Mouse (Mus musculus): ENCODE data around the gene Spg11.
"Not testable (repeated sequence)": the region's sequence is repeated elsewhere in the genome, so short reads cannot be mapped to it uniquely, and the experiment has no call there.

Gene Spg11

GRCm38 (mm10) chr2:122145756-122146155 is 27.6 kb upstream of the Spg11 start:
- DNase-seq (ENCODE audit: low read depth, low spot score) = no peak

GRCm38 (mm10) chr2:122143111-122143510 is 24.9 kb upstream of the Spg11 start:
- no peak for DNase-seq (ENCODE audit: low read depth, low spot score)

DNA sequence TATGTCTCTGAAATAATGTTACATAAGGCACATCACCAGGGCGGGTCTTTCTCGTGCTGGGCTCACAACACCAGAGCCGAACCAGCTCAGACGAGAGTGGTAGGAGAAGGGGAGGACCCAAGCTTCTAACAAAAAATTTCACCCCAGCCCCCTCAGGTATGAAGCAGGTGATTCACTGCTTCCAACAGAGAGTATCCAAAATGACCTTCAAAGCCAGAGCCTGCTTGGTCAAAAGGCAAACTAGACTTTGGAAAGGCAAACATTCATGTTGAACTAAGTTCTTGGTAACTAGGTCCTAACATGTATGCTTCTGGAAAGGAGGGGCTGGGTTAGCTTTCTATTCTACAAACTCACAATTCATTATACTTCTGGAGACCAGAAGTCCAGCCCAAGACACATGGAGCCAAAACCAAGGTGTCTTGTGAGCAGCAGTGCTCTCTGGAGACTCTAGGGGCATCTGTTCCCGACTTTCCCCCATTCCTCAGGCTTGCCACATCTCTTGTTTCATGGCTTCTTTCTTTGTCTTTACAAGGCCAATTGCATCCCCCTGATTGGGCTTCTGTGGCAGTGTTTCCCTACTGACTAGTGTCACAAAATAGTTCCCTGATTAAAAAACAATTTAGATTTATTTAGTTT is 23.3 kb upstream of the Spg11 start:
- DNase-seq (ENCODE audit: low read depth, low spot score) = no peak

DNA sequence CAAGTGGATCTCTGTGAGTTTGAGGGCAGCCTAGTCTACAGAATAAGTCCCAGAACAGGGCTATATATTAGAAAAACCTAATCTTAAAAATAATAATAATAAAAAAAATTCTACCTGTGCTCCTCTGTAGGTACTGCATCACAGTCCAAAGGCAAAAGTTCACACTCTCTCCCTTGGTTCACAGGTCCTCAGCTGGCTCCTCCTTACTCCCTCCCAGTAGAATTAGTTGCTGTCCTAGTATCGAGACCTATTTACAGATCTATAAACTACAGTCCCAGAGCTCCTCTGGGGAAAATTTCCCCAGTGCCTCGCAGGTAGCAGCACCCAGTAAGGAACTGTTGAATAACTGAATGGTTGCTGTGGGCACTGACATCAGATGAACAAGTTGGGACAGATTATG is 22.6 kb upstream of the Spg11 start:
- no peak for DNase-seq (ENCODE audit: low read depth, low spot score)

- no peak for DNase-seq (ENCODE audit: low read depth, low spot score)
Measured at GRCm38 (mm10) chr2:122137839-122138465, 19.8 kb upstream of the Spg11 start.

DNA sequence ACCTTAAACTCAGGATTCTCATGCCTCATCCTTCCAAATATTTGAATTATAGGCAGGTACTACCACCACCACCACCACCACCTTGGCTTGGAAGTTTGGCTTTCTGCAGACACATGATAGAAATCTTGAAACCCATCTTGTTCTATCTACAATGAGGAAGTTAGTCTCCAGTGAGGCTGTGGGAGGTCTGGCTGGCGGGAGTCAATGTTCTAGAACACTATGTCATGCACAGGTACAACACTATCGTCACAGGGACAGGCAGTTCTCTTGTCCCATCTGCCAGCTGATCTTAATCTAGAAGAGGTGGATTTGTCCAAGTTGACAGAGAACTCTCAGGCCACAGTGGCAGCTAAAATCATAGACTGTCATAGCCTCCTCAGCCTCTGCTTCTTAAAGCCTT is 14.4 kb upstream of the Spg11 start:
- DNase-seq (ENCODE audit: low read depth, low spot score) = no peak

GRCm38 (mm10) chr2:122132078-122132477 is 13.9 kb upstream of the Spg11 start:
- DNase-seq (ENCODE audit: low read depth, low spot score) = no peak

- DNase-seq (ENCODE audit: low read depth, low spot score) = no peak
Measured at GRCm38 (mm10) chr2:122127635-122128034, 9.4 kb upstream of the Spg11 start.

- DNase-seq (ENCODE audit: low read depth, low spot score) = no peak
Measured at GRCm38 (mm10) chr2:122126765-122127347, 8.7 kb upstream of the Spg11 start.

GRCm38 (mm10) chr2:122125680-122126572 is 7.7 kb upstream of the Spg11 start:
- DNase-seq (ENCODE audit: low read depth, low spot score) = no peak

DNA sequence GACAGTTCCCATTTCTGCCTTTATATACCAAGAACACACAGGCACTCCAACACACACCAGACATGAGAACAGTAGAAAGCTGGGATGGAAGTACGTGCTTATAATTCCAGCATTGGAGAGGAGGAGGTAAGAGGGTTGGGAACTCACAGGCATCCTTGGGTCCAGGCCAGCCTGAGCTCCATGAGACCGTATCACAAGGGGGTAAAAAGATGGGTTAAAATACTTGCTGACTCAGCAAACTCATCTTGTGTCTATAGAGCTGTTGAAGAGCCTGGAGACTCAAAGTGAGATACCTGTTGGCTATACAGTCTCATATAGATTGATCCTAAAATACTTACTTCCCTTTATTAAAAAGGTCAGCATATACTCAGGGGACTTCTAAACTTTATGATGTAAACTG is 1.3 kb downstream of the Spg11 start:
- no peak for DNase-seq (ENCODE audit: low read depth, low spot score)

DNA sequence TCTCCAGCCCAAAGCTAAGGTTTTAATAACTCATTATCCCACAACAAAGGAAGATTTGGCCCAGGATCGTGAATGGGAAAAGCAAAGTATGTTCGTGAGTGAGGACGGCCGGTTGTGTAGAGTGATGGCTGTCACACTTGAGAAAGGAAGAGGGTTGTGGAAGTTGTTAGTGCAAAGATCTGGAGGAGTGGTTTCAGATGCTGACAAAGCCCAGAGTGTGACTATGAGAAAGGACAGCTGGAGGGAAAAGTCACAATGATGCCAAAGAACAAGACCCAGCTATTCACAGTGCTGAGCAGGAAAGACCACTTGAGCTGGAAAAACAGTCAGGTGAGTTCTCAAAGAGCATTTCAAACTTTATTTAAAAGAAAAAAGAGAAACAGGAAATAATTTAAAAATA is 8.5 kb downstream of the Spg11 start:
- DNase-seq (ENCODE audit: low read depth, low spot score) = no peak

DNA sequence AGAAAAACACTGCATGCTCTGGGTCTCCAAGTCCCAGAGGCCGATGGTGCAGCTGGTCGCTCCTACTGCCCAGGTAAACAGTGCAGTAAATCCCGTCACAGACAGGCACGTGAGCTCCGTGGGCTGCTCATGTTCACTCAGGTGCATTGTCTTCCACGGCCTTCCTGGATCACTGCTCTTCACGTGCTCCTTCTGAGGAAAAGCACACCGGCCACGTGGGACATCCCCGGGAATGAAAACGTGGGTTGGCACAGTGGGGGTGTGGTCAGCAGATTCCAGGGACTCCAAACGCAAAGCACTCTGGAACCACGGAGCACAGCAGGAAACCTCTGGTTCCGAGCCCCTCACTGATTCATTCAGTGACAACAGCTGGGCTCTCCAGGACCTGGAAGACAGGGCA is 10.1 kb downstream of the Spg11 start:
- no peak for DNase-seq (ENCODE audit: low read depth, low spot score)

- DNase-seq (ENCODE audit: low read depth, low spot score) = no peak
Measured at GRCm38 (mm10) chr2:122102070-122102469, 16.1 kb downstream of the Spg11 start.

- DNase-seq (ENCODE audit: low read depth, low spot score) = not testable (repeated sequence)
Measured at GRCm38 (mm10) chr2:122097686-122098085, 20.5 kb downstream of the Spg11 start.

GRCm38 (mm10) chr2:122093844-122094243 is 24.3 kb downstream of the Spg11 start:
- no peak for DNase-seq (ENCODE audit: low read depth, low spot score)

DNA sequence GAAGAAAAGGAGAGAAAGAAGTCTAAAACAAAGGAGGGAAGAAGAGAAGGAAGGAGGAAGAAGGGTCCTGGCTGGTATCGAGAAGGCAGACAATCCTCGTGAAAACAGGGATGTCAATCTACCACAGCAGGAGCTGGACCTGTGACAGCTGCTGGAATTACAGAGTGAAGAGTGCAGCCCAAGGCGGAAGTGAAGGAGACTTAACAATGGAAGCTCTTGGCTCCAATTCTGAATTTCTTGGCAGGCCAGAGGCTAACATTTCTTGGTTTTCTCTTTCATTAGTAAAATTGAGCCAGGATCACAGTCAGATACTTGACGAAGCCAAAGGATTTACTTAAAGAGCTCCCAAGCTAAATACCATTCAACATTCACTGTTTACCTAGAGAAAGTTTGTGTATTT is 31.7 kb downstream of the Spg11 start:
- DNase-seq (ENCODE audit: low read depth, low spot score) = no peak

GRCm38 (mm10) chr2:122081728-122082456 is 36.3 kb downstream of the Spg11 start:
- DNase-seq (ENCODE audit: low read depth, low spot score) = no peak

GRCm38 (mm10) chr2:122069922-122070321 is 48.3 kb downstream of the Spg11 start:
- peak; percentile 13 for DNase-seq (ENCODE audit: low read depth, low spot score)

- DNase-seq (ENCODE audit: low read depth, low spot score) = no peak
Measured at GRCm38 (mm10) chr2:122069144-122069912, 48.9 kb downstream of the Spg11 start.

- no peak for DNase-seq (ENCODE audit: low read depth, low spot score)
Measured at GRCm38 (mm10) chr2:122066241-122066640, 51.9 kb downstream of the Spg11 start.
